Mouse (Mus musculus) MEL (cell line): ENCODE results near the gene Cd248. TPM values are rescaled to one million over a fixed set of nuclear protein-coding genes. Genes with fewer than 3 reads are reported as not detected.

Experiments used
- DNase-seq: peaks from one replicate; pipeline ENCODE4 v3.0.0; 2011; ENCODE audit warnings: low read depth, low spot score
- H3K27ac ChIP-seq: 2 replicates; pipeline ENCODE4 v1.5.1; 2012; ENCODE audit warnings: low read depth, mild to moderate bottlenecking, control low read depth, low read length, moderate library complexity; ENCODE audit not compliant: control insufficient read depth
- H3K27me3 ChIP-seq, 2 experiments: fragments of 150-350 bp in 1 of 2; sonication (generic) in 1 of 2; 2 replicates each; pipeline ENCODE4 v1.6.1; 2012; ENCODE audit warnings: low read length in 2 of 2, mild to moderate bottlenecking in 2 of 2, improper control_type of control experiment in 1 of 2, moderate library complexity in 1 of 2; ENCODE audit not compliant: insufficient read depth in 2 of 2, control insufficient read depth in 1 of 2
- H3K36me3 ChIP-seq, 2 experiments: 2 replicates each; pipeline ENCODE4 v1.6.1; 2012 to 2014; ENCODE audit warnings: low read length in 2 of 2, improper control_type of control experiment in 1 of 2, inconsistent platforms in 1 of 2, mild to moderate bottlenecking in 1 of 2; ENCODE audit not compliant: insufficient read depth in 2 of 2, control insufficient read depth in 1 of 2
- H3K4me1 ChIP-seq, 2 experiments: fragments of 150-350 bp in 1 of 2; sonication (generic) in 1 of 2; 2 replicates each; pipeline ENCODE4 v1.6.1; 2012; ENCODE audit warnings: low read length in 2 of 2, improper control_type of control experiment in 1 of 2, mild to moderate bottlenecking in 1 of 2; ENCODE audit not compliant: insufficient read depth in 2 of 2, control insufficient read depth in 1 of 2
- H3K4me3 ChIP-seq, 2 experiments: fragments of 150-350 bp in 1 of 2; sonication (generic) in 1 of 2; 2 replicates each; pipeline ENCODE4 v1.5.1; 2012; ENCODE audit warnings: low read depth in 2 of 2, low read length in 2 of 2, mild to moderate bottlenecking in 2 of 2, moderate library complexity in 2 of 2, control low read depth in 1 of 2, improper control_type of control experiment in 1 of 2; ENCODE audit not compliant: control insufficient read depth in 1 of 2, insufficient read depth in 1 of 2
- H3K79me2 ChIP-seq: 2 replicates; pipeline ENCODE4 v1.6.1; 2012; ENCODE audit warnings: mild to moderate bottlenecking, low read length, moderate library complexity; ENCODE audit not compliant: control insufficient read depth, poor library complexity, insufficient read depth
- H3K9ac ChIP-seq: 2 replicates; pipeline ENCODE4 v1.6.1; 2012; ENCODE audit warnings: low read depth, mild to moderate bottlenecking, control low read depth, low read length, moderate library complexity; ENCODE audit not compliant: control insufficient read depth, poor library complexity, severe bottlenecking
- H3K9me3 ChIP-seq: fragments of 150-350 bp; sonication (generic); replicated peaks from 2 replicates; pipeline ENCODE4 v1.6.1; 2012; ENCODE audit warnings: mild to moderate bottlenecking, low read length, improper control_type of control experiment, moderate library complexity; ENCODE audit not compliant: insufficient read depth
- BHLHE40 ChIP-seq: IDR thresholded peaks from 2 replicates; pipeline ENCODE4 v1.6.1; 2012; ENCODE audit warnings: low read depth, mild to moderate bottlenecking, inconsistent platforms, low read length, improper control_type of control experiment, borderline replicate concordance
- CHD1 ChIP-seq: IDR thresholded peaks from 2 replicates; pipeline ENCODE4 v1.6.1; 2012; ENCODE audit warnings: low read depth, mild to moderate bottlenecking, inconsistent platforms, low read length, improper control_type of control experiment
- CTCF ChIP-seq, 3 experiments: IDR thresholded peaks in 2 of 3; conservative IDR thresholded peaks in 1 of 3; 2 replicates each; pipeline ENCODE4 v1.5.1; 2011 to 2012; ENCODE audit warnings: low read length in 3 of 3, low read depth in 2 of 3, mild to moderate bottlenecking in 2 of 3, improper control_type of control experiment in 1 of 3, inconsistent platforms in 1 of 3, mixed read lengths in 1 of 3, moderate library complexity in 1 of 3; ENCODE audit not compliant: control insufficient read depth in 1 of 3, insufficient read depth in 1 of 3, poor library complexity in 1 of 3, severe bottlenecking in 1 of 3
- ELF1 ChIP-seq: IDR thresholded peaks from 2 replicates; pipeline ENCODE4 v1.6.1; 2014; ENCODE audit warnings: low read depth, mild to moderate bottlenecking, inconsistent platforms, low read length, improper control_type of control experiment, moderate library complexity
- ETS1 ChIP-seq: IDR thresholded peaks from 2 replicates; pipeline ENCODE4 v1.6.1; 2012; ENCODE audit warnings: low read depth, mild to moderate bottlenecking, inconsistent platforms, low read length, improper control_type of control experiment, moderate library complexity
- HCFC1 ChIP-seq: IDR thresholded peaks from 2 replicates; pipeline ENCODE4 v1.6.1; 2012; ENCODE audit warnings: low read depth, mild to moderate bottlenecking, inconsistent platforms, low read length, improper control_type of control experiment, moderate library complexity
- MAX ChIP-seq: IDR thresholded peaks from 2 replicates; pipeline ENCODE4 v1.6.1; 2011; ENCODE audit warnings: low read length, improper control_type of control experiment
- MAZ ChIP-seq: IDR thresholded peaks from 2 replicates; pipeline ENCODE4 v1.6.1; 2012; ENCODE audit warnings: low read depth, mild to moderate bottlenecking, inconsistent platforms, low read length, improper control_type of control experiment
- MEF2A ChIP-seq: IDR thresholded peaks from 2 replicates; pipeline ENCODE4 v1.6.1; 2014; ENCODE audit warnings: low read depth, mild to moderate bottlenecking, inconsistent platforms, low read length, improper control_type of control experiment; ENCODE audit not compliant: poor library complexity, insufficient replicate concordance, severe bottlenecking; ENCODE audit errors: extremely low read depth
- MXI1 ChIP-seq: IDR thresholded peaks from 2 replicates; pipeline ENCODE4 v1.6.1; 2011; ENCODE audit warnings: mild to moderate bottlenecking, low read depth, low read length, improper control_type of control experiment
- NELFE ChIP-seq: IDR thresholded peaks from 2 replicates; pipeline ENCODE4 v1.6.1; 2011; ENCODE audit warnings: low read depth, low read length, improper control_type of control experiment
- POLR2A ChIP-seq, 2 experiments: IDR thresholded peaks; 2 replicates each; pipeline ENCODE4 v1.6.1; 2011 to 2012; ENCODE audit warnings: low read length in 2 of 2, mild to moderate bottlenecking in 2 of 2, control low read depth in 1 of 2, improper control_type of control experiment in 1 of 2, low read depth in 1 of 2, moderate library complexity in 1 of 2; ENCODE audit not compliant: control insufficient read depth in 1 of 2, insufficient read depth in 1 of 2, poor library complexity in 1 of 2
- POLR2AphosphoS5 ChIP-seq: IDR thresholded peaks from 2 replicates; pipeline ENCODE4 v1.6.1; 2012; ENCODE audit warnings: low read depth, borderline replicate concordance, mild to moderate bottlenecking, inconsistent platforms, low read length, moderate library complexity, mixed read lengths
- RCOR1 ChIP-seq: IDR thresholded peaks from 2 replicates; pipeline ENCODE4 v1.6.1; 2012; ENCODE audit warnings: low read depth, mild to moderate bottlenecking, inconsistent platforms, low read length, improper control_type of control experiment
- SIN3A ChIP-seq: IDR thresholded peaks from 2 replicates; pipeline ENCODE4 v1.6.1; 2012; ENCODE audit warnings: low read length, improper control_type of control experiment, inconsistent platforms
- SMC3 ChIP-seq: IDR thresholded peaks from 2 replicates; pipeline ENCODE4 v1.6.1; 2011; ENCODE audit warnings: low read depth, low read length, improper control_type of control experiment
- TBP ChIP-seq: IDR thresholded peaks from 2 replicates; pipeline ENCODE4 v1.8.0; 2011; ENCODE audit warnings: low read depth, low read length, improper control_type of control experiment
- TCF12 ChIP-seq: IDR thresholded peaks from 2 replicates; pipeline ENCODE4 v1.6.1; 2014; ENCODE audit warnings: low read depth, mild to moderate bottlenecking, inconsistent platforms, low read length, improper control_type of control experiment, moderate library complexity
- UBTF ChIP-seq: IDR thresholded peaks from 2 replicates; pipeline ENCODE4 v1.6.1; 2012; ENCODE audit warnings: low read depth, mild to moderate bottlenecking, inconsistent platforms, low read length, improper control_type of control experiment, moderate library complexity, borderline replicate concordance; ENCODE audit not compliant: insufficient read depth
- USF1 ChIP-seq: IDR thresholded peaks from 2 replicates; pipeline ENCODE4 v1.6.1; 2014; ENCODE audit warnings: low read depth, mild to moderate bottlenecking, inconsistent platforms, low read length, improper control_type of control experiment, moderate library complexity
- USF2 ChIP-seq, 2 experiments: IDR thresholded peaks; 2 replicates each; pipeline ENCODE4 v1.6.1; 2011 to 2012; ENCODE audit warnings: improper control_type of control experiment in 2 of 2, low read length in 2 of 2, borderline replicate concordance in 1 of 2, inconsistent platforms in 1 of 2, low read depth in 1 of 2, mild to moderate bottlenecking in 1 of 2; ENCODE audit not compliant: insufficient read depth in 1 of 2
- ZC3H11A ChIP-seq: IDR thresholded peaks from 2 replicates; pipeline ENCODE4 v1.6.1; 2012; ENCODE audit warnings: low read depth, mild to moderate bottlenecking, inconsistent platforms, low read length, improper control_type of control experiment
- ZMIZ1 ChIP-seq: IDR thresholded peaks from 2 replicates; pipeline ENCODE4 v1.6.1; 2012; ENCODE audit warnings: low read depth, mild to moderate bottlenecking, inconsistent platforms, low read length, improper control_type of control experiment, moderate library complexity
- polyA plus RNA-seq, 2 experiments: library from polyadenylated mRNA; stranded (reverse) in 1 of 2; unstranded in 1 of 2; fragments of >175 nt in 1 of 2; fragments of >200 nt in 1 of 2; gene quantifications; 2 replicates each; pipeline versions ENCODE4 v1.2.1 to v1.2.4; 2012; ENCODE audit warnings: low replicate concordance in 2 of 2, low read depth in 1 of 2; ENCODE audit not compliant: insufficient read length in 2 of 2, insufficient read depth in 1 of 2, missing spikeins in 1 of 2
- total RNA-seq: library from RNA; depleted of rRNA; stranded (reverse); fragments of 300-350 nt; gene quantifications from 2 replicates; pipeline ENCODE4 v1.2.3, GENCODE M21; 2012

The Cd248 gene
- total and polyA plus RNA-seq, 3 experiments = 0.27 to 0.86 TPM; not detected in 1

DNA sequence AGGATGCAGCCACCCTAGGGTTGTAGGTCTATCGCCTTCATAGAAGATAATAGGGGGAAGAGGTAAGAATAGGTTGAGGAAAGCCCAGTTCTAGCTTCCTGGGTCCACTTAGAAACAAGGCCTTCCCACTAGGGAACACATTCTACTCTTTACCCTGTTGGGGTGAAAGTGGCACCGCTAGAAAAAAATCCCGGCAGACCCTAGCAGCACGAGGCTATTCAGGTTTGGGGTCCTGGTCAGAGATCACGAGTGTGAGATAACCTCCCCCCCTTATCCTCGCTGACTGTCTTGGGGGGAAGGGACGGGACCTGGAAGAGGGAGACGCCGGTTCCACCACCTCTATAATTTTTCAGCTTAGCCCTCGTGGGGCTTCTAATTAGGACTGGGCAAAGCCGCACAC is 3.2 kb downstream of the Cd248 start:
- Histone ChIP-seq H3K79me2 (peaks cover 2% of the 10 kb centered on the region; the same call in 1 of the 2 replicates), H3K9me3 (no peaks in the 10 kb centered on the region), H3K9ac (peak overlapping the region; percentile 77), H3K4me1 (peaks cover 5 to 29% of the 10 kb centered on the region in 2 experiments), H3K27ac (no peak overlapping the region), H3K4me3 (peak overlapping the region in 1 of 2 experiments; percentile 56; a peak in 1 of 4 replicates), H3K36me3 (peaks cover 0 to 4% of the 10 kb centered on the region in 2 experiments; a peak in 1 of 4 replicates), H3K27me3 (no peaks in the 10 kb centered on the region)
- DNase-seq = no peak
- no peak for TF ChIP-seq SMC3
- no peak for TF ChIP-seq MXI1
- TF ChIP-seq MAX = no peak
- no peak for TF ChIP-seq CTCF (IDR thresholded peaks at IDR 0.05 in 2 of 3, conservative IDR thresholded peaks at IDR 0.05 in 1 of 3; ENCODE audit: control insufficient read depth in 1 of 3, insufficient read depth in 1 of 3, low read depth in 2 of 3, low read length in 3 of 3, poor library complexity in 1 of 3, severe bottlenecking in 1 of 3)
- no peak for TF ChIP-seq SIN3A
- no peak for TF ChIP-seq USF2 (IDR thresholded peaks at IDR 0.05; ENCODE audit: borderline replicate concordance in 1 of 2, insufficient read depth in 1 of 2, low read depth in 1 of 2, low read length in 2 of 2)
- TF ChIP-seq CHD1 = no peak
- TF ChIP-seq USF1 = no peak
- TF ChIP-seq NELFE = no peak
- no peak for TF ChIP-seq POLR2AphosphoS5
- TF ChIP-seq TBP = no peak
- no peak for TF ChIP-seq ZMIZ1
- TF ChIP-seq ZC3H11A = no peak
- TF ChIP-seq MEF2A = no peak
- no peak for TF ChIP-seq RCOR1

DNA sequence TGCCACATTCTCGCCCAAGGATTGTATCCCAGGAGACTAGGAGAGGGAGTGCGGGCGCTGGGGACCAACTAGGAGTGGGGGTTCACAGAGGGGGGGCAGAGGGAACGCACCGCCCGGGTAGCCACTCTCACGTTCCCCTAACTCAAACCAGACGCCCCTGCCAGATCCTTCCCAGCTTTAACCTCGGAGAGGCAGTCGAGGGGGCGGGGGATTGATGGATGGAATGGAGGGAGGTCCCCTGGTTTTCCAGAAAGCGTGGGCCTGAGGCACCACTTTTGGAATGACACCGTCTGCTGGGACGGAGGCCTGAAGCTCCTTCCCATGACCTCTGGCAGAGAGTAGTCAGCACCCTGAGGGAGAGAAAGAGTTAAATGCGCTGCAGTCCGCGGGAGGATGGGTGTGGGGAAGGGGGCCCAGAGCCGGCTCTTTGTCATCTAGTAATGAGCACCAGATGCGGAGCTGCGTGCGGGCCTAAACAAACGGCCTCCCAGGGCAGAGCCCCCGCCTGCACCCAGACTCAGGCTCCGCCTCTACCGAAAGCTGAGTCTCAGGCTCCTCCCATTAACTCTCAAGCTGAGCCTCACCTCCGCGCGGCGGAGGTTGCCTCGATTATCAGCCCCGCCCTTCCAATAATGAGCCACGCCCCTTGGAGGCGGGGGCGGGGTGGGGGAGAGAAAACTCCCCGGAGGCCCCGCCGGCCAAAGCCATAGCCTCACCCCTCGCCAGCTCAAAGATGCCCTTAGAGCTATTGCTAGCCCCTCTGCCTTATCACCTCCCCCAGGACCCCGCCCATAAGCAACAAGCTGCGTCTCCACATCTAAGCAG is 3.9 kb downstream of the Cd248 start:
- Histone ChIP-seq H3K27ac (peak overlapping the region; percentile 39), H3K27me3 (no peaks in the 10 kb centered on the region), H3K4me3 (peak overlapping the region; percentile 56 to 68), H3K9ac (peak overlapping the region; percentile 77), H3K36me3 (peaks cover 0 to 2% of the 10 kb centered on the region in 2 experiments; a peak in 1 of 4 replicates), H3K79me2 (peaks cover 2% of the 10 kb centered on the region; the same call in 1 of the 2 replicates), H3K4me1 (peaks cover 5 to 29% of the 10 kb centered on the region in 2 experiments), H3K9me3 (no peaks in the 10 kb centered on the region)
- TF ChIP-seq ELF1 = no peak
- 0 out of 2 replicates have a peak, but pooled peaks have one; percentile 21 for TF ChIP-seq HCFC1
- no peak for TF ChIP-seq UBTF
- 0 out of 2 replicates have a peak, but pooled peaks have one; percentile 12 for TF ChIP-seq TBP
- TF ChIP-seq NELFE = peak; percentile 37; the same call in 1 of the 2 replicates
- peak; percentile 38; the same call in 1 of the 2 replicates for TF ChIP-seq MXI1
- TF ChIP-seq BHLHE40 = no peak
- 0 out of 2 replicates have a peak, but pooled peaks have one; percentile 52 for TF ChIP-seq CHD1
- TF ChIP-seq POLR2A (IDR thresholded peaks at IDR 0.05; ENCODE audit: control insufficient read depth in 1 of 2, insufficient read depth in 1 of 2, low read depth in 1 of 2, low read length in 2 of 2, poor library complexity in 1 of 2) = peak; percentile 2 to 55; a peak in 2 of 4 replicates
- peak; percentile 61; the same call in 1 of the 2 replicates for TF ChIP-seq MAZ
- TF ChIP-seq TCF12 = no peak
- TF ChIP-seq ETS1 = no peak
- DNase-seq = peak; percentile 94
